Mouse (Mus musculus) T-helper 2 cell (primary cell): Measurements from ENCODE around the gene Tlr12.
"Not testable (repeated sequence)": the region's sequence is repeated elsewhere in the genome, so short reads cannot be mapped to it uniquely, and the experiment has no call there.

Experiments
- in situ Hi-C: fragments of 300-600 bp; cut with MboI, MseI; formaldehyde crosslinking; loops from one replicate; pipeline ENCODE4 v1.15.1; 2025; ENCODE audit warnings: high pct_unique_total_duplicates

Tlr12 gene

DNA sequence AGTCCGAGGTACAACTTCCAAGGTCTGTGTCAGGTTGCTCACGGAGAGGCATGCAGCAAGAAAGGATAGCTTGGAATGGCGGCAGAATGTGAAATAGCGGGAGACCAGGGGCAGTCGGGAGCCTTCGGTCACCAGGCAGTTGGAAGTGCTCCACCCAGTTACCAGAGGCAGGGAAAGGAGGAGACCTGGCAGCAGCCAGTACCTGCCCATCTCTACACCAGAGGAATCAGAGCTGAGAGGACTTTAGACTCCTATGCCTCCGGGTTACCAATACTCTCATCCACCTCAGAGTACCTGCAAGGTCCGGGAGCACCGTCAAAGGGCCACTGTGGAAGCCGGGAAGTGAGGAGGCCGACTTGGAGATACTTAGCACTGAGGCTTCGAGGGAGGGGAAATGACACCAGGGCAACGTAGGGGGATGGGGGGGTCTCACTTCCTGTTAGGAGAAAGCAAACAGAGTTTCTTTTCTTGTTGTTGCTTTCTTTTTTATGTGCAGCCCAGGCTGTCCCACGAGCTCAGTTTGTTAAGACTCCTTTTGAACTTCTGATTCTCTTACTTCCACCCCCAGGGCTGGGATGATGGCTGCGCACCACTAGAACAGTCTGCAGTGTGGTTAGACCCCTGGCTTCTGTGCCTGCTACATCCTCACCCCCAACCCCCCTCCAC is at the start of gene Tlr12:
Gene Tlr12, minus strand, starts transcription at position 374 of the 666 bp plus-strand sequence.
- in situ Hi-C loops = loop anchor here (5.0 kb wide), 1 partner anchor 94 kb away; no protein-coding TSS in a partner anchor

DNA sequence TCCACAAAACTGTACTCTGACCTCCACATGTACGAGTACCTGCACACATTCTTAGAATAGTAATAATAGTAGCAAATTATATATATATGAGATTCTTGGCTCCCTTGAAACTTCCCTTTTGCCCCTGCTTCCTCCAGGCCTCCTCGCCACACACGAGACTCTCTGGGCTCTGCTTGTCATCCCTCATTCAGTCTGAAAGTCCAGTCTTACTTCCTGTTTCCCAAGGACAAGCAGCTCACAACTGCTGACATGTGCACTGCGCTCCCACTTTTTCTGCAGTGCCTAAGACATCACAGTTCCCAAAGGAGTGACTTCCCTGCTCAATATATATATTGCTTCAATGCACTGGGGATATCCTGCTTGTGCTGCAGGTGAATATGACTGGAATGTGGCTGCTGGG is 48.8 kb upstream of the Tlr12 start:
- in situ Hi-C loops = not testable (repeated sequence)

DNA sequence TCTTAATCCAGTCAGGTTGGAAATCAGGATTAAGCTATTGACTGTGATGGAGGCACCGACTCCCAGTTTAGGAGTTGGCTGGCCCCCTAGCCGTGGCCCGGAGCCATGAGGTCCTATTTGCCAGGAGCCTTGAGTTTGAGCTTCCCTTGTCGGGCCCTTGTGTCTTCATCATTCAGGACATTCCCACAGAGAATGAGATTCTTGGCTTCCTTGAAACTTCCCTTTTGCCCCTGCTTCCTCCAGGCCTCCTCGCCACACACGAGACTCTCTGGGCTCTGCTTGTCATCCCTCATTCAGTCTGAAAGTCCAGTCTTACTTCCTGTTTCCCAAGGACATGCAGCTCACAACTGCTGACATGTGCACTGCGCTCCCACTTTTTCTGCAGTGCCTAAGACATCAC is 47.9 kb upstream of the Tlr12 start:
- in situ Hi-C loops = not testable (repeated sequence)

DNA sequence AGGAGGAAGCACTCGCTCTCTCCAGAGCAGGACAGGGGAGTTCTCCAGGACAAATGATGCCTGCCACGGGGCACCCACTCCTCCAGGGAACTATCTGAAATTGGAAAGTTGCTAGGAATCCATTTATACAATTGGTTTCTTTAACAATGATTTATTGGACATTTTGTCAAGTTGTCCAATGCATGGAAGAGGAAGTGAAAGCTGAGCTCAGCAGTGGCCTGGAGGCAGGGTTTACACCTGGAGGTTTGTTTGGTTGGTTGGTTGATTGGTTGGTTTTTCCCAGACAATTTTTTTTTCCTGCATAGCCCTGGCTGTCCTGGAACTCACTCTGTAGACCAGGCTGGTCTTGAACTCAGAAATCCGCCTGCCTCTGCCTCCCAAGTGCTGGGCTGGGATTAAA is 45.6 kb upstream of the Tlr12 start:
- in situ Hi-C loops = no loop called here

- in situ Hi-C loops = no loop called here
Observed at GRCm38 (mm10) chr4:128661063-128661462, 42.6 kb upstream of the Tlr12 start.

DNA sequence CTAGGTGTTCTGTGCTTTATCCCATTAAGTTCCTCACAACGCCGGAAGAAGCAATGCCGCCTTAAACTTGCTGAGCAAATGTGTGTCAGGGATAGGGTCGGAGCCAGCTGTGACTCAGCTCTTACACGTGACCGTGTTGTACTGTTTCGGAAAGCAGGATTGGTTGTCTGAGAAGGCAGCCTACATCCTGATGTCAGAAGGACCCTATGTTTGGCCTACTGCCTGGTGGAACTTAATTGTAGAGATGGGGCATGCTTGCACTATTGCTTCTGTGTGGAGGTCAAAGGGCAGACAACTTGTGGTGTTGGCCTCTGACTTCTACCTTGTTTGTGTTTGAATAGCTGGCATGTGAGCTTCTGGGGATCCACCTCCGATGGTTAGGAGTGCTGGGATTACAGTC is 41.8 kb upstream of the Tlr12 start:
- in situ Hi-C loops = no loop called here

DNA sequence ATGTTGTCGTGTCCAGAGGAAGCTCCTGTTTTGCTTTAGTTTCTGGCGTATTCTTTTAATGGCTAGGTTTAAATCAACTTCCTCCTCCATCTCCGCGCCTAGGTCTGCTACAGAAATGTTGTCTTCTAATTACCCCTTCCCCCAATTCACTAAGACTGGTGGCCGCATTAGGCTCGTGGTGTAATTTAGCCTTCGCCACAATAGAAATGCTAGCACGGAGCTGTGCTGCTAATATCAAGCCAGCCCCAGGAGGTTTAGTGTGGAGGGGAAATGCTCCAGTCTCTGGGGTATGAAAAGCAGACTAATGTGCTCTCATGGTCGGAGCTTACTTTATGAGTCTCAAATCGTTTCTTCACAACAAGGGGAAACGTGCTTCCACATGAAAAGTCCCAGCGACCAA is 37.0 kb upstream of the Tlr12 start:
- in situ Hi-C loops = no loop called here

- in situ Hi-C loops = no loop called here
Observed at GRCm38 (mm10) chr4:128654505-128655381, 36.3 kb upstream of the Tlr12 start, which contains the start of gene Phc2. Gene Phc2, plus strand, starts transcription at chr4:128654702.

GRCm38 (mm10) chr4:128652584-128653298 is 34.3 kb upstream of the Tlr12 start:
- in situ Hi-C loops = no loop called here

DNA sequence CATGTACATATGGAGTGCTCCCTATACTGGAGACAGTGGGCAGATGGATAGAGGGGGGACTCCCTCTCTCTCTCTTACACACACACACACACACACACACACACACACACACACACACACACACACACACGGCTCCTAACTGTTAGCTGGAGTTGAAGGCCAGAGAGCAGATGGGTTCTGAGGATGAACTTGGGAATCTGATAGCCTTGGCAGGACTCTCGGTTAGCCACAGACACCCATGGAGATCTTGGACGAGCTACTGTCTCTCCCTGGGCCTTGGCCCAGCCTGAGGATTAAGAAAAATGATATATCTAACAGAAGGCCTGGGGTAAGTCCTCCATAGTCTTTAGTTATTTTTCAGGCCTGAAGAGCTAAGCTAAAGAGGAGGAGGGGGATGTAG is 33.1 kb upstream of the Tlr12 start:
- in situ Hi-C loops = no loop called here

- in situ Hi-C loops = no loop called here
Observed at GRCm38 (mm10) chr4:128648567-128649255, 30.3 kb upstream of the Tlr12 start.

GRCm38 (mm10) chr4:128646762-128647161 is 28.3 kb upstream of the Tlr12 start:
- in situ Hi-C loops = no loop called here

DNA sequence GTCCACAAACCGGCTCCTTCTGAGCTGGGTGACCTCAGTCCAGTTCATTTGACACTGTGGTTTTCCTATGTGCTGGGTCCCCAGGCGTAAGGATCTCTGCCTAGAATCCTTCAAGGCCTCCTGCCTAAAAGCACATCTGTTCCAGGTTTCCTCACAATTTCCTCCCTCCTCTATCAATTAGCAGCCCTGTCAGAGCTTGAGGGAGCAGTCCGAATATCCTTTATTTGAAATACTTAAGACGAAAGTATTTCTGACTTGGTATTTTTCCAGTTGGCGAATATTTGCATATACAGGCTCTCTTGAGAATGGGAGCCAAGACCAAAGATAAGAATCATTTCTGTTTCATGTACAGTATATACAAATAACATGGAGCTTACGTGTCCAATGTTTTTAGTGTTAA is 27.5 kb upstream of the Tlr12 start:
- in situ Hi-C loops = no loop called here

- in situ Hi-C loops = no loop called here
Observed at GRCm38 (mm10) chr4:128641766-128642717, 23.6 kb upstream of the Tlr12 start.

DNA sequence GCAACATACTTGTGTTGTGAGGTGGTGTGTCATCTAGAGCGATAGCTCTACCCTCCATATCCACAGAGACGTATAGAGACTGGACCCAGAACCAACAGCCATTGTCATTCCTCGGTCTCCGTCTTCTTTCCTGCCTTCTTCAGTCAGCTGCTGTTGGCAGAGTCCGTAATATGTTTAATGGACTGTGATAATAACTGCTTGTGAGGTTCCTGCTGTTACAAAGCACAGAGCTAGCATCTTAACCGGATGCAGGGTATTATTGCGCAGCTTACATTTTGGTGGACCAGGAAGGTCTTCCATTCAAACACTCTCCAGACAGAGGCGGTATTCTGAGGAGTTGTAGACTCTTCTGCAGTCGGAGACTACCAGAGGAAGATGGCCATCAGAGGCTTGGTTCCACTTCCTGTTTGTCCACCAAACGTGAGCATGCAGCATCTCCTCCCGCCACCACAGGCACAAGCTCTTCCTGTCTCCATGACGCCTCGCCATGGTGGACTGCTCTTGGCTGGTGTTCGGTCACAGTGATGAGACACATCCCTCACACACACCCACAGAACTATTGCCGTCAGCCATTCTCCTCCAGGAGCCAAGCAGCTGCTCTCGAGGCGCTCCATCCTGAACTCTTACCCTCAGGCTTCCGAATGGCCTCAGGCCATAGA is 20.0 kb upstream of the Tlr12 start:
- in situ Hi-C loops = no loop called here

DNA sequence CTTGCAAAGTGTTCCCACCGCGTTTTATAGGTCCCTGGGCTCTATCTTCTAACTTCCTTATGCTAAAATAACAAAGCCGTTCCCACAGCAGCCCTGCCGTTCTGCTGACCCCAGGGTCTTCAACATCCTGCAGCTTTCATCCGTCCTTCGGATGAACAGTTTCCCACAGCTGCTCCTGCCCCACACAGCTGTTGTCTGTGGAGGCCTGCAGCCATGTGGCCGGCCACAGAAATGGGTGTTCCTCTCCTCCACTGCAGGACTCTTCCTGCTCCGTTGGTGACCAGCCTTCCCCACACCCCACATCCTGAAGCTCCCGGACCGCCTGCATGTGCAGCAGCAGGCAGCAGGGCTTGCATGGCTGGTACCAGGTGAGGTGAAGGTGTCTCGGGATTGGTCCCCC is 18.8 kb upstream of the Tlr12 start:
- in situ Hi-C loops = no loop called here

- in situ Hi-C loops = no loop called here
Observed at GRCm38 (mm10) chr4:128635894-128636585, 17.6 kb upstream of the Tlr12 start.

DNA sequence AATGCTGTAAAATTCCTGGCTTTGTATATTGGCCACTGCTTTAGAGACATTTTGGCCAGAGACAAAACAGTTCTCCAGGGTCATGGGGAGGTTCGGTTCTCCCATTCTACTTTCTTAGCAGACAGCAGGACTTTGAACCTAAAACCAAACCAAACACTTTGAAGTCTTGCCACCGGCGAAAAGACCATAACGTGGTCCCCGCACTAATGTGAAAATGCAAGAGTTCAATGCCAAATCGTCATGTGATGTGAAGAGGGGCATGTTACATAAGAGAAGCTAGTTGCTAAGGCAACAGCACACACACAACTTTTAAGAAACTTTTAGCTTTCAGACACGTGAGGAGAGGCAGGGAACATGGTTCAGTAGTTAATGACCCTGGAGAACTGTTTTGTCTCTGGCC is 17.0 kb upstream of the Tlr12 start:
- in situ Hi-C loops = no loop called here

- in situ Hi-C loops = no loop called here
Observed at GRCm38 (mm10) chr4:128621109-128621508, 2.7 kb upstream of the Tlr12 start.
